Mouse (Mus musculus): ENCODE data around the gene Gm38655.
"Not testable (repeated sequence)": the region's sequence is repeated elsewhere in the genome, so short reads cannot be mapped to it uniquely, and the experiment has no call there.

Gene Gm38655

GRCm38 (mm10) chr17:25169706-25170105 lies 5.6 kb downstream of the Gm38655 start:
- no peak for DNase-seq (ENCODE audit: low spot score in 2 of 2)

- DNase-seq (ENCODE audit: low spot score in 2 of 2), result no peak
Observed at GRCm38 (mm10) chr17:25165970-25166671, 9.2 kb downstream of the Gm38655 start.

GRCm38 (mm10) chr17:25164770-25165169 lies 10.5 kb downstream of the Gm38655 start:
- DNase-seq (ENCODE audit: low spot score in 2 of 2), result no peak

DNA sequence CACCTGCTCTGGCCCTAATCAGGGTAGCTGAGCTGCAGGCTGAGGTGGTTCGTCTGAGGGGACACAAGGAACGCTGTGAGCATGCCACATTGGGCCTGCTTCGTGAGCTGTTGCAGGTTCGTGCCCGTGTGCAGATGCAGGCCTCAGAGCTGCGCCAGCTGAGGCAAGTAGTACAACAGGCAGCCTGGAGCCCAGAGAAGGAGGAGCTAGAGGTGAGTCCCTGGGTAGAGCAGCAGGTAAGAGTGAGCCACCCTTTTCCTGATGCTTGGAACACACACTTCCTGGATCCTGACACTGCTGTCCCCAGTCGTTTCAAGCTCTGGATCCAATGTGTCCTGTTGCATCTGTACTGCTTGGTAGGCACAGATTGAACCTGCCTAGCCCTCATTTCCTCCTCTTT lies 11.9 kb downstream of the Gm38655 start:
- DNase-seq (ENCODE audit: low spot score in 2 of 2), result no peak

DNA sequence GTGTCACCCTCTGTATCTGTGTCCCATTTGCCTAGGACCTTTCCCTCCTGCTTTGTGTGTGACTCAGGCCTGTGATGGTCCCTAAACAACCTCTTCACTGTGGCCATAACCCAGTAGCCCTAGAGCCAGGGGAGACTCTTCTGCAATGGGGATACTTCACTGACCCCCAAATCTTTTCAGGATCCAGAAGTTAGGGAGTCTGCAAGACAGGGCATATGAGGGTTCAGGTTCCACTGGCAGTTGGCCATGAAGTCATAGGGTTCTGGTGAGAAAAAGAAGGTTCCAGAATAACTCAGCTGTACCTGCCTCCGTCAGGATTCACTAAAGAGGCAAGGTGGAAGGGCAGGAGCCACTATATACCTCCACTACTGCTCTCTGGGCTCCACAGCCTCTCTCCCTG lies 13.1 kb downstream of the Gm38655 start, which contains the start of gene Ccdc154:
TSS of gene Ccdc154 (plus strand) at position 301 of the 400 bp plus-strand sequence.
- DNase-seq (ENCODE audit: low spot score in 2 of 2), result no peak

DNA sequence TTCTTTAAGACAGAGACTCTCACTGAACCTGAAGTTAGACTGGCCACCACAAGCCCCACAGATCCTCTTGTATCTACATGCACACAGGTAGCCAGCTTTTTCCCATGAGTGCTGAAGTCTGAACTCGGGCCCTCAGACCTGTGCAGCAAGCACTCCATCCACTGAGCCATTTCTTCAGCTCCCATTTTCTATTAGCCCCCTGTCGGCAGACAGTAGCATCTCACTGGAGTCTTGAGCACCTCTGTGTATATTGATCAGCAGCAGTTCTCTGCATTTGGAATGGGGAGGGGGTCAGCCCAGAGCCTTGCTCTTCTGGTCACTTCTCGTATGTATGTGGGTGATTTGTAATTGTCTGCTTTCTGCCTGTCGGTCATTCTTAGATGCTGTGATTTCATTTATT lies 35.3 kb downstream of the Gm38655 start:
- DNase-seq (ENCODE audit: low spot score in 2 of 2), result no peak

- no peak for DNase-seq (ENCODE audit: low spot score in 2 of 2)
Observed at GRCm38 (mm10) chr17:25138803-25139202, 36.5 kb downstream of the Gm38655 start.

GRCm38 (mm10) chr17:25135622-25136021 lies 39.6 kb downstream of the Gm38655 start:
- no peak for DNase-seq (ENCODE audit: low spot score in 2 of 2)

- peak; percentile 87 to 95 for DNase-seq (ENCODE audit: low spot score in 2 of 2)
Observed at GRCm38 (mm10) chr17:25133275-25133698, 42.0 kb downstream of the Gm38655 start, which contains the start of gene Clcn7. Gene Clcn7 (plus strand): TSS chr17:25133391.

- no peak for DNase-seq (ENCODE audit: low spot score in 2 of 2)
Observed at GRCm38 (mm10) chr17:25130060-25130459, 45.2 kb downstream of the Gm38655 start.

GRCm38 (mm10) chr17:25127681-25128080 lies 47.6 kb downstream of the Gm38655 start:
- no peak for DNase-seq (ENCODE audit: low spot score in 2 of 2)

DNA sequence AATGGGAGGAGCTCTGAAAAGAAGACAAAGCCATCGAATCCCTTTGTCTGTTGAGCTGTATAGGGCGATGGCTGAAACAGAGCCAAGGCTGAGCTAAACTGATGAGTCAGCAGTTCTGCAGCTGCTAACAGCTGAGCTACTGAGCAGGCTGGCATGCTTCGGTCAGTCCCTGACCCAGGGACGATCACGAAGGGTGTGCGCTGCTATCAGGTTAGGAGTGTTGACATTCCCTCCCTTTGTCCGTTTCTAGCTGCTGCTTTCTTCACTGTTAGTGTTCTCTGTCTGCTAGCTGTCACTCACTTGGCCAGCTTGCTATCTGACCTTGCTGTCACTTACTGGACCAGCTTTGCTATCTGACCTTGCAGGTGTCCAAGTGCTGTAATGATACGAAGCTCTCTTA lies 48.2 kb downstream of the Gm38655 start:
- DNase-seq (ENCODE audit: low spot score in 2 of 2), result no peak

GRCm38 (mm10) chr17:25125442-25126060 lies 49.7 kb downstream of the Gm38655 start:
- DNase-seq (ENCODE audit: low spot score in 2 of 2), result not testable (repeated sequence)

DNA sequence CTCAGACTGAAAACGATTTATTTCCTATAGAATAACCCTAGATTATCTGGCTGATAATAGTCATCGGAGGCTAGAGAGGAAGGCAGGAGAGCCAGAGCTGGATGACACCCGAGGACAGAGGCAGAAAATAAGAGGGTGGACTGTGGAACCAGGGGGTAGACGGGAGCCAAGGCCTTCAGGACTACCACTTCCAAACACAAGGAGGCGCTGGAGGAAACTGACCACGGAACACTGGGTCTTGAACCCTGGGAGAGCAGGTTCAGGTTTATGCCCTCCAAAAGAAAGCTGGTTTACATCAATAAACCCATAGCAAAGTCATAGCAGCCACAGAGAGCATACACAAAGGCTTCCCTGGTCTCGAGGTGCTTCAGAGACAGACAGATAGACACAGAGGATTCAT lies 51.3 kb downstream of the Gm38655 start:
- no peak for DNase-seq (ENCODE audit: low spot score in 2 of 2)
